Mouse (Mus musculus): Measurements from ENCODE around the gene Spns1.

DNA sequence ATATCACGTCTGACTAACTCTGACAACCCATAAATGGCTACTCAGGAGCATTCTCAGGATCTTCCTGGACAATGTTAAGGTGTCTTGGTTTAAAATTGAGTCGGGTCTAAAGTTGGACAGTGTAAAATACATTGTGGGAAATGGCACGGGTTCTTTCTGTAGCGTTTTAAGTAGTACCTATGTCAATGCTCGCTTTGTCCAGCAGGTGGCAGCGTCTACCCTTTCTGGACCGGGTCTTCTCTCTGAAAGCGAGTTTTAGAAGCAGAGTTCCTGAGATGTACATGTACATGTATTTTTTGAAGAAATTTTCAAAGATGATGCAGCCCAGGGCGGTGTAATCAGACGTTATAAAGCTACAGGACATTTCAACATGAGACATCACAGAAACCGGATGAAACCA lies 53.5 kb downstream of the Spns1 start:
- TF ChIP-seq CTCF (IDR thresholded peaks at IDR 0.05; ENCODE audit: low read depth) = peak; percentile 85
- no peak for TF ChIP-seq EP300 (IDR thresholded peaks at IDR 0.05; ENCODE audit: low read depth)

Data from liver, embryonic 14.5 days (tissue).